Mouse (Mus musculus) bone marrow macrophage, adult 2 months (primary cell): Measurements from ENCODE around the gene Dnm3.
A peak's percentile ranks its signal among the peaks of the same experiment; 100 is the strongest.

ENCODE experiments used
- CTCF ChIP-seq: IDR thresholded peaks from 2 replicates; pipeline ENCODE4 v1.5.1; 2012; ENCODE audit warnings: low read depth, mild to moderate bottlenecking, low read length, moderate library complexity
- POLR2A ChIP-seq: IDR thresholded peaks from 2 replicates; pipeline ENCODE4 v1.6.1; 2012; ENCODE audit warnings: mild to moderate bottlenecking, low read depth, low read length, borderline replicate concordance

- no peak for TF ChIP-seq POLR2A
- peak; percentile 19; the same call in 1 of the 2 replicates for TF ChIP-seq CTCF
Observed at GRCm38 (mm10) chr1:161962465-161963377, 515.1 kb downstream of the Dnm3 start.
